Mouse (Mus musculus) heart, postnatal 0 days (tissue): ENCODE measurements around the gene Pola2. TPM values are rescaled to one million over a fixed set of nuclear protein-coding genes. Genes with fewer than 3 reads are reported as not detected.

Experiments used
- ATAC-seq: fragments of 200-750 bp; cut with Nextera tagmentation; 2 replicates; pipeline ENCODE4 v1.8.0; 2017; ENCODE audit warnings: low read depth, moderate number of reproducible peaks, moderate library complexity; ENCODE audit not compliant: insufficient read depth
- DNase-seq: peaks from one replicate; pipeline ENCODE4 v3.0.0-alpha.2; 2016; ENCODE audit warnings: low spot score
- H3K27ac ChIP-seq: fragments of 300-500 bp; sonication (generic); 2 replicates; pipeline ENCODE4 v1.5.1; 2014; ENCODE audit warnings: low read depth, mild to moderate bottlenecking
- H3K27me3 ChIP-seq: fragments of 300-500 bp; sonication (generic); 2 replicates; pipeline ENCODE4 v1.6.1; 2014; ENCODE audit warnings: low read length, mixed read lengths; ENCODE audit not compliant: control insufficient read depth, insufficient read depth
- H3K36me3 ChIP-seq: fragments of 300-500 bp; sonication (generic); replicated peaks from 2 replicates; pipeline ENCODE4 v1.6.1; 2014; ENCODE audit warnings: low read length, mixed read lengths; ENCODE audit not compliant: control insufficient read depth, insufficient read depth
- H3K4me1 ChIP-seq: fragments of 300-500 bp; sonication (generic); 2 replicates; pipeline ENCODE4 v1.6.1; 2014; ENCODE audit warnings: antibody characterized with exemption; ENCODE audit not compliant: control insufficient read depth, insufficient read depth
- H3K4me2 ChIP-seq: fragments of 300-500 bp; sonication (generic); 2 replicates; pipeline ENCODE4 v1.6.1; 2014; ENCODE audit warnings: low read depth, mild to moderate bottlenecking, low read length, moderate library complexity
- H3K4me3 ChIP-seq: fragments of 300-500 bp; sonication (generic); 2 replicates; pipeline ENCODE4 v1.5.1; 2014; ENCODE audit warnings: low read depth, low read length
- H3K9ac ChIP-seq: fragments of 300-500 bp; sonication (generic); replicated peaks from 2 replicates; pipeline ENCODE4 v1.6.1; 2014; ENCODE audit warnings: low read depth, low read length, mixed read lengths
- H3K9me3 ChIP-seq: fragments of 300-500 bp; sonication (generic); replicated peaks from 2 replicates; pipeline ENCODE4 v1.6.1; 2016; ENCODE audit warnings: low read length; ENCODE audit not compliant: control insufficient read depth
- CTCF ChIP-seq: IDR thresholded peaks from 2 replicates; pipeline ENCODE4 v1.5.1; 2016; ENCODE audit warnings: antibody characterized with exemption, control low read depth, low read depth
- EP300 ChIP-seq: IDR thresholded peaks from 2 replicates; pipeline ENCODE4 v1.6.1; 2016; ENCODE audit warnings: antibody characterized with exemption, low read depth
- WGBS: fragments of 180-500 bp; shearing (Covaris S2); extraction: QIAGEN DNeasy Blood & Tissue Kit; methylation state at CpG from one replicate; pipeline ENCODE4 v1.1.7; 2014; 5-methylcytosine and 5-hydroxymethylcytosine counted together
- polyA plus RNA-seq: library from polyadenylated mRNA; unstranded; fragments of >200 nt; fragmentation: Nextera tagmentation; extraction: Ambion mirVana; gene quantifications from 2 replicates; pipeline ENCODE4 v1.2.1, GENCODE M21; 2015
- total RNA-seq: library from RNA; depleted of rRNA; stranded (reverse); fragments of >200 nt; gene quantifications from 2 replicates; pipeline ENCODE4 v1.2.3, GENCODE M21; 2014; ENCODE audit warnings: low replicate concordance

Gene Pola2
- total and polyA plus RNA-seq, 2 experiments from 2014 or later = 34.1 to 44.7 TPM

GRCm38 (mm10) chr19:5990033-5990432 lies 26.0 kb upstream of the Pola2 start:
- TF ChIP-seq CTCF (no peak), EP300 (no peak)
- no peaks in the 10 kb centered on the region for H3K9me3 ChIP-seq
- peaks cover 7% of the 10 kb centered on the region; the same call in 1 of the 2 replicates for H3K36me3 ChIP-seq
- no peak overlapping the region for H3K4me2 ChIP-seq
- H3K9ac ChIP-seq = no peak overlapping the region
- no peak overlapping the region for H3K27ac ChIP-seq
- no peak for DNase-seq
- ATAC-seq = no peak
- 76% methylated on average over 12 of the region's 12 CpGs for WGBS
- no peak overlapping the region for H3K4me3 ChIP-seq
- H3K27me3 ChIP-seq = no peaks in the 10 kb centered on the region
- no peaks in the 10 kb centered on the region for H3K4me1 ChIP-seq

DNA sequence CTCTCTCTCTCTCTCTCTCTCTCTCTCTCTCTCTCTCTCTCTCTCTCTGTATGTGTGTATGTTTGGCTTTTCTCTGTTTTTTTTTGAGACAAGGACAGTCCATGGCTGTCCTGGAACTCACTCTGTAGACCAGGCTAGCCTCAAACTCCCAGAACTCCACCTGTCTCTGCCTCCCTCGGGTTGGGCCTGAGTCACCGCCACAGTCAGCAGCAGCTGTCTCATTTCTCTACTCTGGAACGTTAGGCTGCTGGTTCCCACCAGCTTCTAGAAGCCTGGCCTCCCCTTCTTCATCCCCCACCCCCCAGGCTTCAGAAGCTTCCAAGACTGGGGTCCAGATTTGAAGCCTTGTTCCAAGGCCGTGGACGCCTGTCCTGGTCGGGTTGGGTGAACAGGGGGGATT lies 25.6 kb upstream of the Pola2 start:
- 64% methylated on average over 6 of the region's 6 CpGs for WGBS
- Histone ChIP-seq H3K4me3 (no peak overlapping the region), H3K9me3 (no peaks in the 10 kb centered on the region), H3K4me1 (no peaks in the 10 kb centered on the region), H3K27me3 (no peaks in the 10 kb centered on the region), H3K9ac (no peak overlapping the region), H3K27ac (no peak overlapping the region), H3K4me2 (no peak overlapping the region), H3K36me3 (peaks cover 7% of the 10 kb centered on the region; the same call in 1 of the 2 replicates)
- DNase-seq = no peak
- TF ChIP-seq CTCF = no peak
- no peak for TF ChIP-seq EP300
- ATAC-seq = no peak

DNA sequence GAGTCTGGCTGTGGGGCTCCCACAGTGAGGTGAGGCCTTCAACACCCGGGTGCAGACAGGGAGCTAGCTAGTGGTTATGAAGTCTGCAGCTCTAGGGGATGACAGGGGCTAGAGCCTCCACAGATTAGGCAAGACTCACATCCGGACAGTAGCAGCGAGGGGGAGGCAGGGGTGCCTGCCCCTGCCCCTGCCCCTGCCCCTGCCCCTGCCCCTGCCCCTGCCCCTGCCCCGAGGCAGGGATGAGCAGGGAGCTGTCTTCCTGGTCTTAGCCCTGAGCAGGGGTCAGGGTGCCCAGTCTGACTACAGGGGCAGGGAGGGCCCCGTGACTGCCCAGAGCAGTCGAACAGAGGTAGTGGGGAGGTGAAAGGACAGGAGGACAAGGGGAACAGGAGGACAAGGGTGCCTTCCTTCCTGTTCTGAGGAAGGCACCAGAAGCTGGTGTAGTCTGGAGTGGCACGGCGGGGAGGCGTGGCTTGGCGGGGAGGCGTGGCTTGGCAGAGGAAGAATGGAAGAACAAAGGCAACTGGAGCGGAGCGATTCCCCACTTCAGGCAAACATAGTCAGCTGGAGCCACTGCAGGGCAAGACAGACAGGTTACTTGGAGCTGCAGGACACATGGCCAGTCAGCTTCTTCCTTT lies 24.9 kb upstream of the Pola2 start:
- H3K4me3 ChIP-seq = no peak overlapping the region
- TF ChIP-seq CTCF (no peak), EP300 (no peak)
- no peaks in the 10 kb centered on the region for H3K9me3 ChIP-seq
- DNase-seq (peak; percentile 74), ATAC-seq (peak; percentile 65)
- H3K4me1 ChIP-seq = no peaks in the 10 kb centered on the region
- H3K4me2 ChIP-seq = peak overlapping the region; percentile 24
- H3K9ac ChIP-seq = 0 out of 2 replicates have a peak overlapping the region, but pooled peaks have one; percentile 26
- H3K27ac ChIP-seq = peak overlapping the region; percentile 51
- 5% methylated on average over 11 of the region's 13 CpGs for WGBS
- 0 out of 2 replicates have a peak, but pooled peaks cover 7% of the 10 kb centered on the region for H3K36me3 ChIP-seq
- H3K27me3 ChIP-seq = no peaks in the 10 kb centered on the region

DNA sequence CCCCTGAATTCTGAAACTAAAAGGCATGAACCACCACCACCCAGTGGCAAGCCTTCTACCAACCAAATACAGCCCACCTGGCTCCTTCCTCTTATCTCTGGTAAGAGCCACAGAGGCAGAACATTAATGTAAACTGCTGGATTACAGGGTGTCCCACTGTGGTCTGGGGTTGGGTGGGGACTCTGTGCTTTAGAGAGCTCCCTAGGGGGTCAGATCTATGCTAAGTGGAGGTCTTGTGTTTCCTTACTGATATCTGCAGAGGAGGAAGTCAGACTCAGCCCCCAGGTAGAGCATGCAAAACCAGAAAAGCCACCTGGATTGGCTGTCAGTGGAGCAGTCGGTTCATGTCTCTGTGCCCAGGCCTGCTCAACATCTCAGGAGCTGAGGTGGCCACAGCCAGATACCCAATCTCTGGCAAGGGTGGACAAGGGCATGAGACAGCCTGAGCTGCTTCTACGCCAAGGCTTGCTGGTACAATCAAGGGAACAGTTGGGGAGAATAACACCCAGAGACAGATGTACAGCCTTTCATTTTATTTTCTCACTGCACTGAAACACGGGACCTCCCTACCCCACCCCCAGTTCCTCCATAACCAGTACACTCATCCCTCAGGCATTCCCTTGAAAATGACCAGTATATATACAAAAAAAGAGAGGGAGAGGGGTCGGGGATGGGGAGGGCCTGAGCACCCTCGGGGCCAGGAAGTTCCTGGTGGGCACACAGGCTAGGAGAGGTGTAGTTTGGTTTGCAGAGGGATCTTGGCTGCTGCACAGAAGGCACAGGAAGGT lies 24.2 kb upstream of the Pola2 start:
- Histone ChIP-seq H3K4me3 (no peak overlapping the region), H3K4me1 (no peaks in the 10 kb centered on the region), H3K27me3 (no peaks in the 10 kb centered on the region), H3K9me3 (no peaks in the 10 kb centered on the region), H3K4me2 (no peak overlapping the region), H3K9ac (0 out of 2 replicates have a peak overlapping the region, but pooled peaks have one; percentile 26), H3K27ac (no peak overlapping the region), H3K36me3 (0 out of 2 replicates have a peak, but pooled peaks cover 4% of the 10 kb centered on the region)
- 52% methylated on average over 5 of the region's 5 CpGs for WGBS
- TF ChIP-seq CTCF (no peak), EP300 (no peak)
- DNase-seq = no peak
- ATAC-seq = no peak

- H3K9me3 ChIP-seq = no peaks in the 10 kb centered on the region
- no peaks in the 10 kb centered on the region for H3K36me3 ChIP-seq
- no peak for TF ChIP-seq EP300
- no peak for TF ChIP-seq CTCF
- no peaks in the 10 kb centered on the region for H3K4me1 ChIP-seq
- H3K27me3 ChIP-seq = no peaks in the 10 kb centered on the region
- no peak within 1 kb of the TSS for H3K27ac ChIP-seq
- H3K4me2 ChIP-seq = no peak within 1 kb of the TSS
- DNase-seq (no peak), ATAC-seq (no peak)
- H3K9ac ChIP-seq = no peak within 1 kb of the TSS
- H3K4me3 ChIP-seq = no peak within 1 kb of the TSS
- 51% methylated on average over 4 of the region's 4 CpGs for WGBS
These were observed 22.0 kb upstream of the Pola2 start, which contains the start of gene Slc22a20 for GRCm38 (mm10) chr19:5986043-5986442. TSS of gene Slc22a20 (minus strand) at chr19:5986143.
